Mouse (Mus musculus): ENCODE measurements at regions not wholly inside any gene's neighbourhood (a gene's known extent, or its start where the extent isn't known, plus 50 kb on each side); places are given as distances from the start of the nearest gene placed in this dataset.
"Not testable (repeated sequence)": the region's sequence is repeated elsewhere in the genome, so short reads cannot be mapped to it uniquely, and the experiment has no call there.

DNA sequence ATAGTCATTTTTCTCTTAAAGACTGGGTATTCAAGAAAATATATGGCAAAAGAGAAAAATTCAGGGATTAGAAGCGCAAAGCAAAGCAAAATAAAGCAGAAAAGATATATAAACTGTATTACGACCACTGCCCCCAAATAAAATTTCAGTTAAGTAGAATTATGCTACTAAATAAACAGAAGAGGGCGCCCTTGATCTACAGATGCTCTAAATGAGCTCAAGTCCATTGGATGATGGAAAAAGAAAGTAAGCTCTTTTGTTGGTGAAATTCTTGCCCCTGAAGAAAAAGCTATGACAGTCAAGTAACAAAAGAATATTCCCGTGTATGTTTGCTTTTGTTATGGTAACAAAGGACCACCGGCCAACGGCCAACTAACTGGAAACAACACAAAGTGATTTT, 165.5 kb upstream of the Stk26 start:
- DNase-seq: no peak

- DNase-seq: peak; percentile 32 to 43
Measured at GRCm38 (mm10) chrX:50657835-50658565, 182.8 kb upstream of the Stk26 start.

DNA sequence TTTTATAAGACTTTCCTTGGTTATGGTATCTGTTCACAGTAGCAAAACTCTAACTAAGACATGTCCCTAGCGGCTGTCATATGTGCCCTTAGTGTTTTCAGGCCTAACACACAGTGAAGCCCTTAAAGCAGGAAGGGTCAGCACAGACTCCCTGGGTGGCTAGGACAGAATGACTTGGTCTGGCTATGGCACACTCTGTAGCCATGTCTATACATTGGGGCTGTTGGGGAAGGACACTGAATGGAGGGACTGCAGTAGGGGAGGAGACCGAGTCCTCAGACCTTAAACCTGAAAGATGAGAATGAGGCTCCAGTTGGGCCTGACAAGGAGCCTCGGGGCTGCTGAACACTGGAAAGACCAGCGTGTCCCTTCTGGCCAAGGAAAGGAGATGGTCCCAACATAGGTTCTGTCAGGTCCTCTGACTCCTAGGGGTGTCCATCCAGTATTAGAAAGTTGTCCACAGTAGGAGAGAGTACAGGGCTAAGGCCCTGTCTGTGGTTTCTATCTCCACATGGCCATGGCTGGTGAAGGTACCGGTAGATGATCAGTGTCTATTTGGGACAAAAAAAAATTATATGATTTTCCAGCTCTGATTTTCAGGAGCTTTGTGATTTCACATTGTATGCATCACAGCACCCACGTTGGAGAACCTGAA, 183.5 kb upstream of the Stk26 start:
- DNase-seq: no peak

- DNase-seq: not testable (repeated sequence)
Measured at GRCm38 (mm10) chrX:50655380-50655779, 185.5 kb upstream of the Stk26 start.

GRCm38 (mm10) chrX:50641347-50641746, 199.5 kb upstream of the Stk26 start:
- no peak for DNase-seq

DNA sequence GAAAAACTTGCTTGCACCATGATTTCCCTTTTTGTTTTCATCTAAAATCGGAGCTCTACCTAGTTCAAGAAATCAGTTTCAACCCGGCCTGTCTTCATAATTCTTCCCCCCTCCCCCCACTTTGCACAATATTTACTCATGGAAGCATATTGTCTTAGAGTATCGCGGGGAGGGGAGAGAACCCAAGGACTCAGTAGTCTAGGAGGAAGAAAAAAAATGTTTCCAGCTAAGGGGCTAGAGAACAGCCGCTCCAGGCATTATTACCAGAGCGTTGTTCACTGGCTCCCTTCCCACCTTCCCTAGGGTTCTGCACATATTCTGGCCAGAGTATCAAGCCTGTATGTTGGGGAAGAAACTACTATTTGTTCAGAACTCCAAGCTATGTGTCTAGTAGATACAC, 205.2 kb upstream of the Stk26 start:
- no peak for DNase-seq

DNA sequence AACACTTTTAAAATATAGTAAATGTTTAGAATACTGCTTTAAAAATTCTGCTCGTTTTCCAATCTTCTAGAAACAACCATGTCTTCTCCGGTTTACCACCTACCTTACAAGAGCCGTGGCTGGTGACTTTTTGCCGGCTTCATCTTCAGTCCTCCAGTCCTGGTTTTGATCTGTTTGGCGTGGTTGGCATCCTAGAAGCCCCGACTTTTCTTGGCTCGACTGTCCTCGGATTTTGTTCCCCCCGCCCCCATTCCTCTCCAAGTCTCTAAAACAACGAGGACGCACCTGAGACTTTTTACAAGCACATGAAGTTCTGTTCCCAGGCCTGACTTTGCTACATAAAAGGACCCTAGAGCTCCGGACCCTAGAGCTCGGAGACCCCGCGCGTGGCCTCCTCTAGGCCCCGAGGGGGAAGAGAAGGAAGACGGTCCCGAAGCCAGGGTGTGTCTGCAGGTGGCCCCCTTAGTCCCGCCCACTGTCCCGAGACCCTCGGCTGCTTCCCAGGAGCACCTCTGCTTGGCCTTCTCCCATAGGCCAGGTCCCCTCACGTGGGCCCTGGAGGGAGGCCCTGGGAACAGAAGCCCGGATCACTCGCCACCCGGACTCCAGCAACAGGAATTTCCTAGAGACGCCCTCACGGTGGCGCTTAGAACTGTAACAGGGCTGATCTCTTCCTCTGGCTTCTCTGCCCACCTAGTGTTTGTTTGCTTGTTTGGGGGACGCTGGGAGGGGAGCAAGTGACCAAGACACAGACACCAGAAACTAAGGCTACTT, 205.8 kb upstream of the Stk26 start:
- DNase-seq: peak; percentile 63 to 80

GRCm38 (mm10) chrX:50632536-50632935, 204.2 kb upstream of the Olfr1324 start:
- DNase-seq: no peak

DNA sequence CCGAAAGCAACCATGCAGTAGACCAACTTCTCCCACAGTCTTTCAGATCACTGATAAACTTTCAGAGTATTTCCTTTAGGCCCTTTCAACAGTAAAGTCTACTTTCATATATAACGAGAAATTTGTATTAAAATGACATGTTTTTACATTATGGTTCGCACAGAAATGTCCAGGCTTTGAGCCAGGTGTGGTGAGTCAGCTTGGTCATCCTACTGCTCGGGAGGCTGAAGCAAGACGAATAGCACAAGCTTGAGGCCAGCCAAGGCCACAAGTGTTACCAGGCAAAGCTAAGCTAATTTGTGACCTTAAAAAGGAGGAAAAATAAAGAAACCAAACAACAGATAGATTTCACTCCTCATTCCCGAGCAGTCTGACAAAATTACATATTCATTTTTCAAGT, 197.0 kb upstream of the Olfr1324 start:
- no peak for DNase-seq

DNA sequence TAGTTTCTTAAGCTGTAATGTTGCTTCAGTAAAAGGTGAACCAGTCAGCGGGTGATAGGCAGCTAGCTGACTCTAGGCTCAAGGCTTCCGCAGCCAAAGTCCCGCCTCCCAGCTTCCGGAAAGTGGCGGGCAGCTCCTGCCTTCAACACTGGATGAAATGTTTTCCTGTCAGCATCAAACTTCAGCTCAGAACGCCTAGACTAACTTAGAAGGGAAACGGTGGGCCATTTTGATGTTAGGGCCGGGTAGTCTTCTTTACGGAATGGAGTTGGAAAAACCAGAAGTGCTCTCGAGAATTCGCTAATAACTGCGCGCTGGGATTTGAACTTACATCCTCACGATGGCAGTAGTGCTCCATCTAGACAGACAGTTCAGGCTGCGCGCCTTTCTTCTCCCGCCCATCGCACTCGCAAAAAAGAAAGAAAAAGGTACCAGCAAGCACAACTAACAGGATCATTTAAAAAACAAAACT, 194.7 kb upstream of the Olfr1324 start:
- DNase-seq: peak in 1 of 2 experiments; percentile 81

DNA sequence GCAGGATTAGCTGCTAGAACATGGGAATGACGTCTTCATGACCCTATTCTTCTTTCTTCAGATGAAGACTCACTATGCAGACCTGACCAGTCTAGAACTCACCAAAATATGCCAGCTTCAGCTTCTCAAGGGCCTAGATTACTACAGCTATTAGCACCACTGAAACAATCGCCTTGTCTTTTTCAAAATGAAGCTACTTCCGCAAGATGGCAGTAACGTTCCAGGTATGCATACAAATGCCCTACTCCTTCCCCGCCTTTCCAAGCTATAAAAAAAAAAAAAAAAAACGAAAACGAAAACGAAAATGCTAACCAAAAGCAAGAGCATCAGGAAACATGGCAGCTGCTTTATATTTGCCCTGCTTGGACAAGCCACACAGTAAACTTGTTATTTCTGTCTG, 192.6 kb upstream of the Olfr1324 start:
- no peak for DNase-seq

DNA sequence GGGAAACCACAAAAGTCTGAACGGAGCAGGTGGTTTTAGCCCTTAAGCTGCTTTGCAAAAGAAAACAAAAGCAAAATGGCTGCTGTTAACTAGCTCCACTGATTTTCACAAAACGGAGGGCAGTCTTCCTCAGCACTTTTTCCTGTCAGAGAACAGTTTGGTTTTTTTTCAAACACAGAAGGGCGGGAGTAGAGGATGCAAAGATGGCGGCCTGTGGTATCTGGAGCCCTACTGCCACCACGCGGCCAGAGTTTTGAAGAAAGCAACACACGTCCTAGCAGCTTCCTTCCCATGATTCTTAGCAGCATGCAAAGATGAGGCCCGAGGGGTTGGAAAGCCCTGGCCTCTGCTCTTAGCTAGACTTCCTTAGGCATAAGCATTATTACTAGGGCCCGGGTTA, 191.6 kb upstream of the Olfr1324 start:
- peak in 1 of 2 experiments; percentile 86 for DNase-seq

GRCm38 (mm10) chrX:50618936-50619335, 190.6 kb upstream of the Olfr1324 start:
- no peak for DNase-seq

- DNase-seq: peak in 1 of 2 experiments; percentile 90
Measured at GRCm38 (mm10) chrX:50616920-50617319, 188.6 kb upstream of the Olfr1324 start.

DNA sequence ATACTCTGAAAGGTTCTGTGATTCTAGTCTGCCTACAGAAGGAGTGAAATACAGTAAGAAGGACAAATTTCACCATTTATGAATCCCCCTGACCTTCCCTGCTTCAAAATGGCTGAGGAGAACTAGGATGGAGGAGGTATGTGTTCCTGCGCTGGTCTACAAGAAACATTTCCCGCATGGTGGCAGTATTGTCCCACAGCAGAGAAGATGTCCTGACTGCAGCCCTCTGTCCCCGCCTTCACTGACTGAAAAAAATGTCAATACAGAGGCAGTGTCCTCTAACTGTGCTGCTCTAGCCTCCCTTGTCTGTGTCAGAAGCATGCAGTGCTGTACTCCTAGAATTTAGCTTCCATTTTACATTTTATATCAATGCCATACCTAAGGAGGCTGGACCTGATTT, 186.6 kb upstream of the Olfr1324 start:
- peak in 1 of 2 experiments; percentile 76 for DNase-seq

- DNase-seq: peak in 1 of 2 experiments; percentile 70
Measured at GRCm38 (mm10) chrX:50614367-50614766, 186.1 kb upstream of the Olfr1324 start.

DNA sequence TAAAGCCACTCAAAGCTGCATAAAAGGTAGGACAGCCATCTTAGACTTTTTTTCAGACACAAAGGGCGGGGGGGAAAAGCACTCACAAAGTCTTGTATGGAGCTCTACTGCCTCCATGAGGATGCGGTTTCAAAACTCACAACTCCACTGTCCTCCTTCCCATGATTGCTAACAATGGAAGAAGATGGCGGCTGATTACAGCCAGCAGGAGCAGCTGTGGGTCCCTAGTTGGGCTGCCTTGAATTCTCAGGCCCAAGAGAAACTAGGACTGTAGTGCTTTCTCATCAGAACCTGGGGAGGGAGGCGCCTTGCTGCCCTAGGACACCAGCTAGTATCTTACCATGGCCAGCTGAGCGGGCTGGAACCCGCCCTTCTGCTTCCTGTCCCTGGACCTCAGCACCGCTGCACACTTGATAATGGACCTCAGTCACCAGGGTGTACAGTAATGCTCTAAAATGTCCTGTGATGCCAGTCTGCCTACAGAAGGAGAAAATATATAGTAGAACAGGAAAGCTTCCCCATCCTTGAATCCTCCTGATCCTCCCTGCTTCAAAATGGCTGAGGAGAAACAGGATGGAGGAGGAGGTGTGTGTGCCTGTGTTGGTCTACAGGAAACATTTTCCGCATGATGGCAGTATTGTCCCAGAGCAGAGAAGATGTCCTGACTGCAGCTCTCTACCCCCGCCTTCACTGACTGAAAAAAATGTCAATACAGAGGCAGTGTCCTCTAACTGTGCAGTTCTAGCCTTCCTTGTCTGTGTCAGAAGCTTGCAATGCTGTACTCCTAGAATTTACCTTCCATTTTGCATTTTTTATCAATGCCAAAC, 183.7 kb upstream of the Olfr1324 start:
- peak in 1 of 2 experiments; percentile 78 for DNase-seq

DNA sequence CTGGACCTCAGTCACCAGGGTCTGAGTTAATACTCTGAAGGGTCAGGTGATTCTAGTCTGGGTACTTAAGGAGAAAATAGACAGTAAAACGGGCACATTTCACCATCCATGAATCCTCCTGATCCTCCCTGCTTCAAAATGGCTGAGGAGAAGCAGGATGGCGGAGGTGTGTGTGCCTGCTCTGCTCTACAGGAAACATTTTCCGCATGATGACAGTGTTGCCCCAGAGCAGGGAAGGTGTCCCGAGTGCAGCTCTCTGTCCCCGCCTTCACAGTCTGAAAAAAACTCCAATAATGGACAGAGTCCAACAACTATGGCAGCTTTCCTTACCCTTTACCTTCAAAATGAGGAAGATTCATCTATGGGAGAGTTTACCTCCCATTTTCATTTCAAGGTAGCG, 179.8 kb upstream of the Olfr1324 start:
- DNase-seq: not testable (repeated sequence)

- DNase-seq: peak; percentile 58 to 89
Measured at GRCm38 (mm10) chrX:50607636-50608035, 179.3 kb upstream of the Olfr1324 start.

GRCm38 (mm10) chrX:50605517-50605916, 177.2 kb upstream of the Olfr1324 start:
- DNase-seq: peak in 1 of 2 experiments; percentile 81

DNA sequence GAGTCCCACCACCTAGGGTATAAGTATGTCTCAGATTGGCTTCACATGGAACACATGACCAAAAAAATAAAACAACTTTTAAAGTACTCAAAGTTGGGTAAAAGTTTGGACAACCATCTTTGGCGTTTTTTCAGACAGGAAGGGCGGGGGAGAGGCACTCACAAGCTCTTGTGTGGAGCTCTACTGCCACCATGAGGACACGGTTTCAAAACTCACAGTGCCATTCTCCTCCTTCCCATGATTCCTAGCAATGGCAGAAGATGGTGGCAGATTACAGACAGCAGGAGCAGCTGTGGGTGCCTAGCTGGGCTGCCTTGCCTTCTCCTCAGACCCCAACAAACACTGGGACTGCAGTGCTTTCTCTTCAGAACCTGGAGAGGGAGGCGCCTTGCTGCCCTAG, 176.7 kb upstream of the Olfr1324 start:
- peak; percentile 23 to 86 for DNase-seq

DNA sequence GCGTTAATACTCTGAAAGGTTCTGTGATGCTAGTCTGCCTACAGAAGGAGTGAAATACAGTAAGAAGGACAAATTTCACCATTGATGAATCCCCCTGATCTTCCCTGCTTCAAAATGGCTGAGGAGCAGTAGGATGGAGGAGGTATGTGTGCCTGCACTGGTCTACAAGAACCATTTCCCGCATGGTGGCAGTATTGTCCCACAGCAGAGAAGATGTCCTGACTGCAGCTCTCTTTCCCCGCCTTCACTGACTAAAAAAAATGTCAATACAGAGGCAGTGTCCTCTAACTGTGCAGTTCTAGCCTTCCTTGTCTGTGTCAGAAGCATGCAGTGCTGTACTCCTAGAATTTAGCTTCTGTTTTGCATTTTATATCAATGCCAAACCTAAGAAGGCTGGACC, 174.6 kb upstream of the Olfr1324 start:
- peak in 1 of 2 experiments; percentile 88 for DNase-seq

Measured in thymus, postnatal 36 days (tissue).